Mouse (Mus musculus) thymus, postnatal 0 days (tissue): Measurements from ENCODE around the gene Trmt11. TPM values are rescaled to one million over a fixed set of nuclear protein-coding genes. Genes with fewer than 3 reads are reported as not detected.
A peak's percentile ranks its signal among the peaks of the same experiment; 100 is the strongest.
"Not testable (repeated sequence)": the region's sequence is repeated elsewhere in the genome, so short reads cannot be mapped to it uniquely, and the experiment has no call there.

Experiments used
- DNase-seq: peaks from one replicate; pipeline ENCODE4 v3.0.0-alpha.2; 2015; ENCODE audit warnings: low spot score
- polyA plus RNA-seq: library from polyadenylated mRNA; unstranded; fragments of >200 nt; fragmentation: Nextera tagmentation; extraction: Ambion mirVana; gene quantifications from 2 replicates; pipeline ENCODE4 v1.2.1, GENCODE M21; 2015

Trmt11 gene
- polyA plus RNA-seq, 1 experiment from 2014 or later: 23.9 TPM

- no peak for DNase-seq
These were observed 35.9 kb downstream of the Trmt11 start for GRCm38 (mm10) chr10:30564651-30565050.

- DNase-seq: no peak
These were observed 44.6 kb downstream of the Trmt11 start for GRCm38 (mm10) chr10:30555686-30556578.

- no peak for DNase-seq
These were observed 48.2 kb downstream of the Trmt11 start for GRCm38 (mm10) chr10:30552377-30552776.

- no peak for DNase-seq
These were observed 50.6 kb downstream of the Trmt11 start for GRCm38 (mm10) chr10:30549974-30550373.

DNA sequence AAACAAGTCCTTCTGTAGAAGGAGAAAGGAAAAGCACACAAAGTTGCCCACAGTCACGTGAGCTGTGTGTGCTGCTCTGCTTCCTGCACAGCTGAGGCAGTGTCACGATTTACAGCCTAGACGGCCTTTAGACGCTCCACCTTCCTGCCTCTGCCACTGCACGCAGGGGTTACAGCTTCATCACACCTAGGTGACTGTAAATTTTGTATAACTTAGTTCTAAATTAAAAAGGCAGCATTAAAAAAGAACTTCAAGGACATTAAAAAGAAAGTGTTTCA is 62.1 kb downstream of the Trmt11 start:
- DNase-seq: peak; percentile 20

DNA sequence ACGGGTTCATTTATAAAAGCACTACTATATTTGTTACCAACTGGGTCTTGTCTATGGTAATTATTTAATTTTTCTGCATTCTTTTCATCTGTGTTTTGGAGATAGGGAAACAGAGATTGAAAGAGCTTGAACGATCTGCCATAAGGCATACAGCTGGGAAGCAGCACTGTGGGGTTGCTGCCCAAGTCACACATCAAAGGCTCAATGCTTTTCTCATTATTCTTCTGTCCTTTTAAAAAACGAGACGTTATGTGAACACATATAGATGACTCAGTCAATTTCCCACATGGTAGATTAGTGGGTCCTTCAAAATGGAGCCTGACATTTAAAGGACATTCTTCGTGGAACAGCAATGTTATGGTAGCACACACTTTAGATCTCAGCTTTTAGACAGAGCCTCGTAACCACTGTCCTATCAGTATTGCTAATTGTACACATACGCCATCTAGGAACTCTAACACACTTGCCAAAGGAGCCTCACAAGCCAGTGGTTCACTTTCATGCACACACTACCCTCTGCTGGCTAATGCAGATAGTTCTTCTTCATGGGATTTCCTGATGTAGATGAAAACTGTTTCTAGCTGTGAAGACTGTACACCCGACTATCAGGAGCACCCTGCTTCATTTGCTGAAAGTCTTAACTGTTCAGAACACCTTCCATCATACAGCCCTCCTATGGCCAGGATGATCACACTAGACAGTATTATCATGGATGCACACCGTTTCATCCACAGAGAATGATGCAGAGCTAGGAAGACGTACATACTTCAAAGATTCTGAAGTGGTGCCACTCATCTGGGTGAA is 62.6 kb downstream of the Trmt11 start:
- DNase-seq: peak; percentile 8

- not testable (repeated sequence) for DNase-seq
These were observed 64.6 kb downstream of the Trmt11 start for GRCm38 (mm10) chr10:30535930-30536329.

DNA sequence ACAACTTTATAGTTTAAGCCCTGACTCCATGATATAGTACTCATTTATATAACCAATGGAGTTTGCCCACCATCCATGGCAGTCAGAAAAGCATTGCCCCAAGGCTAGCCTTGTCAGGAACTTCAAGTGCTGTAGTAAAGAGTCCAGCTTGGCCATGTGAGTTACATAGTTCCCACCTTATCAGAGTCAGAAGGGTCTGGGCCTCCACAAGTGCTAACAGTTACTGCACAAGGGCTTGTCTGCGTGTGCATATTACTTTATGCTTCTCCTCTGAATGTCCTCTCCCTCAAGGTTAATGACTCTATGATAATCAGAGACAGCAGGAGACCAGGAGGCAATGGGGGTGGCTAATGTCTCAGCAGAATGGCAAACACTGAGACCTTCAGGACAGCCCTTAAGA is 73.4 kb downstream of the Trmt11 start:
- no peak for DNase-seq

- no peak for DNase-seq
These were observed 78.8 kb downstream of the Trmt11 start for GRCm38 (mm10) chr10:30521727-30522126.

- no peak for DNase-seq
These were observed 81.4 kb downstream of the Trmt11 start for GRCm38 (mm10) chr10:30519143-30519542.

DNA sequence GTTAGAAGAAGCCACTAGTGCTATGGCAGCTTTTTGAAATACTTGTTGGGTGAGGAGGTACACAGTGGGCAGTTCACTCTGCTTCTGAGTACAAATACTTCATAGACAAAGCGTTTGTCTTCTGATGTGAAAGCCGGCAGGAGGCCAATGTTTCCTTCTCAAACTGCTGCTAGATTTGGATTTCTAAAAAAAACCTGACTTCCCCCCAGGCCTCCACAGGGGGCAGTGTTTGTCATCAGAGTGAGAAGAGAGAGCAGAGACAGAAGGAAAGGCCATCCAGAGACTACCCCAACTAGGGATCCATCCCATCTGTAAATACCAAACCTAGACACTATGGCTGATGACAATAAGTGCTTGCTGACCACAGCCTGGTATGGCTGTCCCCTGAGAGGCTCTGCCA is 83.3 kb downstream of the Trmt11 start:
- no peak for DNase-seq

- no peak for DNase-seq
These were observed 83.8 kb downstream of the Trmt11 start for GRCm38 (mm10) chr10:30516771-30517170.

- no peak for DNase-seq
These were observed 95.8 kb downstream of the Trmt11 start for GRCm38 (mm10) chr10:30504736-30505135.

- no peak for DNase-seq
These were observed 97.4 kb downstream of the Trmt11 start for GRCm38 (mm10) chr10:30503168-30503567.

DNA sequence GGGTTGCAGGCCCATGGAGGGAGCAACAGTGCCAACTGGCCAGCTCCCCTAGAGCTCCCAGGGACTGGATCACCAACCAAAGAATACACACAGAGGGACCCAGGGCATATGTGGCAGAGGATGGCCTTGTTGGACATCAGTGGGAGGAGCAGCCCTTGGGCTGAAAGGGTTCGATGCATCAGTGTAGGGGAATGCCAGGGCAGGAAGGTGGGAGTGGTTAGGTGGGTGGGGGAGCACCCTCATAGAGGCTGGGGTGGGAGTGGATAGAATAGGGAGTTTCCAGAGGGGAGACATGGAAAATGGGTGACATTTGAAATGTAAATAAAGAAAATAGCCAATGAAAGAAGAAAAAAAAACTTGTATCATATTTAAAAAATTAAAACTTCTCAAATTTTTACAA is 97.8 kb downstream of the Trmt11 start:
- DNase-seq: no peak

GRCm38 (mm10) chr10:30498223-30498622 is 102.3 kb downstream of the Trmt11 start:
- DNase-seq: not testable (repeated sequence)

Other genes with a start within 250 kb of the Trmt11 start
- gene Hint3, start 28.9 kb upstream of the Trmt11 start, polyA plus RNA-seq: 46.7 and 47.4 TPM in 2 replicates
- gene Ncoa7, start 202.6 kb upstream of the Trmt11 start, polyA plus RNA-seq: 10.1 and 16.4 TPM in 2 replicates
- gene Hey2, start 242.1 kb upstream of the Trmt11 start, polyA plus RNA-seq: 0.51 and 0.82 TPM in 2 replicates